Mouse (Mus musculus) testis, postnatal 10 days (tissue): ENCODE results near the gene Gm20425.

Source experiments
- DNase-seq: peaks from one replicate; pipeline ENCODE4 v3.0.0; 2021; ENCODE audit warnings: low spot score

Gm20425 gene

GRCm38 (mm10) chr9:103230151-103230951 lies at the start of gene Gm20425, which contains the start of gene Trf:
Gene Gm20425, minus strand, starts transcription at chr9:103230307.
Gene Trf, minus strand, starts transcription at chr9:103230444.
- peak; percentile 63 for DNase-seq

- DNase-seq = no peak
These were observed 46.8 kb upstream of the Gm20425 start for GRCm38 (mm10) chr9:103276876-103277275.

- no peak for DNase-seq
These were observed 45.6 kb upstream of the Gm20425 start for GRCm38 (mm10) chr9:103275676-103276075.

GRCm38 (mm10) chr9:103274819-103275218 lies 44.7 kb upstream of the Gm20425 start:
- DNase-seq = no peak

- DNase-seq = no peak
These were observed 41.0 kb upstream of the Gm20425 start for GRCm38 (mm10) chr9:103271104-103271503.

- DNase-seq = no peak
These were observed 35.7 kb upstream of the Gm20425 start for GRCm38 (mm10) chr9:103265778-103266177.

GRCm38 (mm10) chr9:103252906-103253305 lies 22.8 kb upstream of the Gm20425 start:
- DNase-seq = no peak

- DNase-seq = no peak
These were observed 18.5 kb upstream of the Gm20425 start for GRCm38 (mm10) chr9:103248618-103249017.

- no peak for DNase-seq
These were observed 16.5 kb upstream of the Gm20425 start for GRCm38 (mm10) chr9:103246526-103247168.

- DNase-seq = no peak
These were observed 13.5 kb upstream of the Gm20425 start for GRCm38 (mm10) chr9:103243640-103244039.

- DNase-seq = no peak
These were observed 11.1 kb upstream of the Gm20425 start for GRCm38 (mm10) chr9:103241206-103241605.

- no peak for DNase-seq
These were observed 9.4 kb upstream of the Gm20425 start for GRCm38 (mm10) chr9:103239471-103239870.

- DNase-seq = peak; percentile 54
These were observed 4.6 kb upstream of the Gm20425 start for GRCm38 (mm10) chr9:103234565-103235165.

- DNase-seq = no peak
These were observed 4.0 kb upstream of the Gm20425 start for GRCm38 (mm10) chr9:103234059-103234458.

- no peak for DNase-seq
These were observed 2.9 kb upstream of the Gm20425 start for GRCm38 (mm10) chr9:103233006-103233395.

- DNase-seq = no peak
These were observed 2.3 kb upstream of the Gm20425 start for GRCm38 (mm10) chr9:103232232-103233005.

GRCm38 (mm10) chr9:103229037-103229867 lies 855 bp downstream of the Gm20425 start:
- DNase-seq = no peak

GRCm38 (mm10) chr9:103228370-103229003 lies 1.6 kb downstream of the Gm20425 start:
- no peak for DNase-seq

GRCm38 (mm10) chr9:103227760-103228159 lies 2.3 kb downstream of the Gm20425 start:
- DNase-seq = no peak

- peak; percentile 86 for DNase-seq
These were observed 3.3 kb downstream of the Gm20425 start for GRCm38 (mm10) chr9:103226806-103227205.

- DNase-seq = no peak
These were observed 4.6 kb downstream of the Gm20425 start for GRCm38 (mm10) chr9:103225464-103225863.
